Mouse (Mus musculus): ENCODE measurements at regions not wholly inside any gene's neighbourhood (a gene's known extent, or its start where the extent isn't known, plus 50 kb on each side); places are given as distances from the start of the nearest gene placed in this dataset.
A peak's percentile ranks its signal among the peaks of the same experiment; 100 is the strongest.

DNA sequence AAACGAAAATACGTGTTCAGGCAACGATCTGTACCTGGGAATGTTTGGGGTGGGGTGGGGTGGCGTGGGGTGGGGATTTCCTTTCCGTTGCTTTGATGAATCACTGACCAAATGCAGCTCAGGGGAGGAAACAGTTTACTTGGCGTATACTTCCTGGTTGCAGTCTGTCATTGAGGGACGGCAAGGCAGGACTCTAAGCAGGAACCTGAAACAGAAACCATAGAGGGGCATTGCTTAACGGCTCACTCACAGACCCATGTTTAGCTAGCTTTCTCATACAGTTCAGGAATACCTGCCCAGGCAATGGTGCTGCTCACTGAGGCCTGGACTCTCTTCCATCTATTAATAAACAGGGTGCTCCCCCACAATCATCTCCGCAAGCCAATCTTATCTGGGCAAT lies 55.1 kb upstream of the Smox start:
- no peaks in the 10 kb centered on the region for H3K9me3 ChIP-seq (ENCODE audit: control insufficient read depth, low read length)
- TF ChIP-seq GATA1 (IDR thresholded peaks at IDR 0.05; ENCODE audit: low read length) (no peak), TAL1 (IDR thresholded peaks at IDR 0.05; ENCODE audit: low read length) (no peak)
- no peak overlapping the region for H3K4me3 ChIP-seq (replicated peaks)

DNA sequence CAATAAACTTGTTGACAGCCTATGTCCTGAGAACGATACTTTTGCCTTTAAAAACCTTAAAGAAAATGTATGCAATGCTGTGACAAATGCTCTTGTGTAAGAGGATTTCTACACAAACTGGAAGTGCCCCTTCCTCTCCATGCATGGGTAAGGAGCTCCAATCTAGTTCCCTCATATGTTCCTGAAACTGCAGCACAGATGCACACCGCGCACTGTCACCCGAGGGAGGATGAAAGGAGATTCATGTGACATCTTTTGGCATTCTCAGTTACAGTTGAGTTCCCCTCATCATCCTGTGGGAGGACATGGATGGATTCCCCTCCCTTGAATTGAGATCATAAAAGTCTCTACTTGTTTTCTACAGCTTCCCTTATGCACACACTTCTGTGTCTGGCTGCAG lies 60.8 kb upstream of the Smox start:
- H3K4me1 ChIP-seq (ENCODE audit: control insufficient read depth), result peaks cover 10% of the 10 kb centered on the region
- TF ChIP-seq GATA1 (IDR thresholded peaks at IDR 0.05; ENCODE audit: low read length) (no peak), TAL1 (IDR thresholded peaks at IDR 0.05; ENCODE audit: low read length) (no peak)
- no peaks in the 10 kb centered on the region for H3K9me3 ChIP-seq (ENCODE audit: control insufficient read depth, low read length)
- H3K27me3 ChIP-seq (ENCODE audit: control insufficient read depth), result no peaks in the 10 kb centered on the region
- no peaks in the 10 kb centered on the region for H3K36me3 ChIP-seq (ENCODE audit: control insufficient read depth)
- no peak overlapping the region for H3K4me3 ChIP-seq (replicated peaks)

More for the DNA sequence above, 55.1 kb upstream of the Smox start:
- no peaks in the 10 kb centered on the region for H3K4me1 ChIP-seq (ENCODE audit: control insufficient read depth)
- H3K36me3 ChIP-seq (ENCODE audit: control insufficient read depth), result no peaks in the 10 kb centered on the region
- H3K27me3 ChIP-seq (ENCODE audit: control insufficient read depth), result no peaks in the 10 kb centered on the region

DNA sequence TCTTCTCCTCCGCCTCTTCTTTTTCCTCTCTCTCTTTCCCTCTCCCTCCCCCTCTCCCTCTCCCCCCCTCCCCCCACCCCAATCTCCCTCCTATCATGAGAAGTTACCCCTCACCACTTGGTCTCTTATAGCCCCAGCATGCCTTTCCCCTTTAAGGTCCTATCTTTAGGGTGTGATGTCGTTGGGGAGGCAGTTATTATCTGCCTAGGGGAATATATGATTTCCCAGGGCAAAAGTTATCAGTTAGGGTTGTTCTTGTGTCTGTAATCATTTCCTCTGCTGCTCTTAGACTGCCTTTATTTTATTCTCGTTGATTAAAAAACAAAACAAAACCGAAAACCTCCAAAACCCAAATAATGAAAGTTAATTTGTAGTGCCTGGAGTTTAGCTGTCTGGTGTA lies 63.2 kb upstream of the Smox start:
- no peaks in the 10 kb centered on the region for H3K9me3 ChIP-seq (ENCODE audit: control insufficient read depth, low read length)
- peaks cover 11% of the 10 kb centered on the region for H3K4me1 ChIP-seq (ENCODE audit: control insufficient read depth)
- no peaks in the 10 kb centered on the region for H3K27me3 ChIP-seq (ENCODE audit: control insufficient read depth)
- TF ChIP-seq TAL1 (IDR thresholded peaks at IDR 0.05; ENCODE audit: low read length) (no peak), GATA1 (IDR thresholded peaks at IDR 0.05; ENCODE audit: low read length) (no peak)
- no peak overlapping the region for H3K4me3 ChIP-seq (replicated peaks)
- no peaks in the 10 kb centered on the region for H3K36me3 ChIP-seq (ENCODE audit: control insufficient read depth)

GRCm38 (mm10) chr2:131426941-131427340 lies 64.4 kb upstream of the Smox start:
- H3K4me3 ChIP-seq (replicated peaks), result no peak overlapping the region
- TF ChIP-seq GATA1 (IDR thresholded peaks at IDR 0.05; ENCODE audit: low read length) (no peak), TAL1 (IDR thresholded peaks at IDR 0.05; ENCODE audit: low read length) (no peak)
- no peaks in the 10 kb centered on the region for H3K36me3 ChIP-seq (ENCODE audit: control insufficient read depth)
- no peaks in the 10 kb centered on the region for H3K9me3 ChIP-seq (ENCODE audit: control insufficient read depth, low read length)
- no peaks in the 10 kb centered on the region for H3K27me3 ChIP-seq (ENCODE audit: control insufficient read depth)
- H3K4me1 ChIP-seq (ENCODE audit: control insufficient read depth), result peaks cover 16% of the 10 kb centered on the region

DNA sequence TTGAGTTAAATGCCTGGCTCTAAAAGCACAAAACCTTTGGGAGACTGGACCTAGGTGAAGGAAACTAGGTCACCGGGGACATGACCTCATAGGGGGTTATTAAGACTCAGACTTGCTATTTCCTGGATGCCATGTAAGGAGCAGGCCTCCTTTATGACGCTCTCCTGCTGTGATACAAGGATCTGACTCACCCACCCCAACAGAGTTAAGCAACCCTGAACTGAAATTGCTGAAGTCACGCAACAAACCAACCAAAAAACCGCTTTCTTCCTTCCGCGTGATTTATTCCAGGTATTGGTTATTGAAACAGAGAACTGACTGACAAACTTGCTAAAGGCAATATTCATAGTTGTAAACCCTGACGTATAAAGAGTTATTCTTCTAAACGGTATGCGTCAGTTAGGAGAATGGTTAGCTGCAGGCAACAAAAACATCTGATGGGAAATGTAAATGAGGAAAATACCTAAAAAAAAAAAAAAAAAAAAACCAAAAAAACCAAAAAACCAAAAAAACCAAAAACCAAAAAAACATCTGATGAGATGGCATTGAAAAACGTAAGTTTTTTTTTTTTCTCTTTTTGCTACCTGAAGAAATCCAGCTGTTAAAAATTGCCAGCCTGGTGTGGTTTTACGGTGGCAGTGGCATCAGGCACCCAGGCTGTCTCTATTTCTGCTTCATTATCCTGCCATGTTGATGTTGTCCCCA lies 67.5 kb upstream of the Smox start:
- H3K4me3 ChIP-seq (replicated peaks), result no peak overlapping the region
- peaks cover 4% of the 10 kb centered on the region; the same call in 1 of the 2 replicates for H3K27me3 ChIP-seq (ENCODE audit: control insufficient read depth)
- H3K36me3 ChIP-seq (ENCODE audit: control insufficient read depth), result no peaks in the 10 kb centered on the region
- no peak for TF ChIP-seq TAL1 (IDR thresholded peaks at IDR 0.05; ENCODE audit: low read length)
- H3K9me3 ChIP-seq (ENCODE audit: control insufficient read depth, low read length), result no peaks in the 10 kb centered on the region
- H3K4me1 ChIP-seq (ENCODE audit: control insufficient read depth), result peaks cover 14% of the 10 kb centered on the region

DNA sequence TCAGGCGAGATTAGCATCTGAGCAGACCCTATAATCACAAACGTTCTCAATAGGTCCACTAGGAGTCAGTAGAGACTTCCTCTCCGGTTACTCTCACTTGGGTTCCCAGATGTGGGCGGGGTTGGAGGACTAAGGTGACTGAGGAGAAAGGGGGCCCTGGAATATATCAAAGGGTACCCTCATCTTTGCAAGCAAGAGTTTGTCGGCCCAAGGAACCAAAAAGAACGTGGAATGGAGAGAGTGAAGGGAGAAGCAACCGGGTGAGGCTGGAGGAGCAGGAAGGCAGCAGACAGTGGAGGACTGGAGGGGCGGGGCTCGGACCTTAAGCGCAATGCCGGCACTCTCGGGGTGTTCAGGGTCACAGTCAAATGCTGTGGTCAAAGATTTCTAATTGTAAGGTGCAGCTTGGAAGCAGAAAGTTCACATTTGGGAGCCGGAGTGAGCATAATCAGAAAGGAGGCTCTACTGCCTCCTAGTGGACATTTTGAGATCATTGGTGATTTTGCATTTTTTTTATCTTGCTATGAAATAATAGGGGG lies 68.3 kb upstream of the Smox start:
- peaks cover 14% of the 10 kb centered on the region for H3K4me1 ChIP-seq (ENCODE audit: control insufficient read depth)
- H3K27me3 ChIP-seq (ENCODE audit: control insufficient read depth), result peaks cover 4% of the 10 kb centered on the region
- H3K36me3 ChIP-seq (ENCODE audit: control insufficient read depth), result no peaks in the 10 kb centered on the region
- TF ChIP-seq TAL1 (IDR thresholded peaks at IDR 0.05; ENCODE audit: low read length), result no peak
- TF ChIP-seq GATA1 (IDR thresholded peaks at IDR 0.05; ENCODE audit: low read length), result no peak
- H3K4me3 ChIP-seq (replicated peaks), result peak overlapping the region; percentile 59
- H3K9me3 ChIP-seq (ENCODE audit: control insufficient read depth, low read length), result no peaks in the 10 kb centered on the region

GRCm38 (mm10) chr2:131418130-131418529 lies 65.4 kb upstream of the Rnf24 start:
- H3K4me1 ChIP-seq (ENCODE audit: control insufficient read depth), result peaks cover 6% of the 10 kb centered on the region
- H3K36me3 ChIP-seq (ENCODE audit: control insufficient read depth), result no peaks in the 10 kb centered on the region
- TF ChIP-seq TAL1 (IDR thresholded peaks at IDR 0.05; ENCODE audit: low read length) (no peak), GATA1 (IDR thresholded peaks at IDR 0.05; ENCODE audit: low read length) (no peak)
- H3K9me3 ChIP-seq (ENCODE audit: control insufficient read depth, low read length), result no peaks in the 10 kb centered on the region
- peaks cover 4% of the 10 kb centered on the region for H3K27me3 ChIP-seq (ENCODE audit: control insufficient read depth)
- H3K4me3 ChIP-seq (replicated peaks), result no peak overlapping the region

DNA sequence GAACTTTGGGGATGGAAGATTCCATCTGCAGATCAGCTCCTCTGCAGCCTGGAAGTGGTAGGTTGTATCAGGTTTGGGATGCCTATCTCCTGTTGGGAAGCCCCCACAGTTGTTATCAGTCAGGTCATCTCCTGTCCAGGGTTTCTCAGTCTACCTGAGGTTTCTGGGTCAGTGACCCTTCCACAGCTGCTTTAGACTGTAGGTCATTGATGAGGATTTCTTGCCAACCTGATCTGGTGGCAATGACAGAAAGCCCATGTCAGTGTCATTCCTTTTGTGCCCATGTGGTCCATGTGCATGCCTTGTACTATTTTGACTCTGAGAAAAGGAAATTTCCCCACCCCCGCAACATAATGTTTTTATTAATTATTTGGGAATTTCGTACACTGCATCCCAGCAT lies 64.8 kb upstream of the Rnf24 start:
- no peaks in the 10 kb centered on the region for H3K9me3 ChIP-seq (ENCODE audit: control insufficient read depth, low read length)
- TF ChIP-seq GATA1 (IDR thresholded peaks at IDR 0.05; ENCODE audit: low read length) (no peak), TAL1 (IDR thresholded peaks at IDR 0.05; ENCODE audit: low read length) (no peak)
- H3K4me1 ChIP-seq (ENCODE audit: control insufficient read depth), result no peaks in the 10 kb centered on the region
- peaks cover 4% of the 10 kb centered on the region for H3K27me3 ChIP-seq (ENCODE audit: control insufficient read depth)
- H3K4me3 ChIP-seq (replicated peaks), result no peak overlapping the region
- no peaks in the 10 kb centered on the region for H3K36me3 ChIP-seq (ENCODE audit: control insufficient read depth)

DNA sequence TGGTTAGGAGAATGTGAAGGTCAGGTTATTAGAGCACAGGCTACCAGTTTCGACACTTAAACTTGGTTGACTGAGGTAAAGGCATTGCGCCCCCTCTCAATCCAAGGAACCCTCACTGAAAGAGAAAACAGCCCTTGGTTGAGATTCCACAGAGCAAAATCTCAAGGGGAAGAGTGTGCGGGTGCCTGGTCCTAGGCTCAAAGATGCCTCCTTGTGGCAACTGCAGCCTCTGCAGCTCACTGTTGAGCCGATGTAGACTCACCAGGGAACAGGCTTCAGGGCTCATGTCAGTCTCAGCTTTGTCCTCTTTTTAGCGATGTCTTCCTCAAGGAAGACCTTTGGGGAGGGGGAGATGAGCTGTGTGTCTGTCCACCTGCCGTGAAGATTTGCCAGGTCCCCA lies 63.8 kb upstream of the Rnf24 start:
- H3K27me3 ChIP-seq (ENCODE audit: control insufficient read depth), result peaks cover 4% of the 10 kb centered on the region
- no peaks in the 10 kb centered on the region for H3K9me3 ChIP-seq (ENCODE audit: control insufficient read depth, low read length)
- no peaks in the 10 kb centered on the region for H3K4me1 ChIP-seq (ENCODE audit: control insufficient read depth)
- TF ChIP-seq GATA1 (IDR thresholded peaks at IDR 0.05; ENCODE audit: low read length), result no peak
- no peak for TF ChIP-seq TAL1 (IDR thresholded peaks at IDR 0.05; ENCODE audit: low read length)
- no peaks in the 10 kb centered on the region for H3K36me3 ChIP-seq (ENCODE audit: control insufficient read depth)
- H3K4me3 ChIP-seq (replicated peaks), result no peak overlapping the region

All from erythroblast, embryonic 14.5 days (primary cell).